Mouse (Mus musculus): ENCODE results near the gene Abcg1. TPM values are rescaled to one million over a fixed set of nuclear protein-coding genes. Genes with fewer than 3 reads are reported as not detected.

The Abcg1 gene
- 3.0 TPM for polyA plus RNA-seq (2015; fragmentation: Illumina TruSeq; extraction: RNeasy Lipid Tissue Mini Kit (QIAGEN cat#74804); ENCODE audit: insufficient read depth, low read depth, low replicate concordance)

DNA sequence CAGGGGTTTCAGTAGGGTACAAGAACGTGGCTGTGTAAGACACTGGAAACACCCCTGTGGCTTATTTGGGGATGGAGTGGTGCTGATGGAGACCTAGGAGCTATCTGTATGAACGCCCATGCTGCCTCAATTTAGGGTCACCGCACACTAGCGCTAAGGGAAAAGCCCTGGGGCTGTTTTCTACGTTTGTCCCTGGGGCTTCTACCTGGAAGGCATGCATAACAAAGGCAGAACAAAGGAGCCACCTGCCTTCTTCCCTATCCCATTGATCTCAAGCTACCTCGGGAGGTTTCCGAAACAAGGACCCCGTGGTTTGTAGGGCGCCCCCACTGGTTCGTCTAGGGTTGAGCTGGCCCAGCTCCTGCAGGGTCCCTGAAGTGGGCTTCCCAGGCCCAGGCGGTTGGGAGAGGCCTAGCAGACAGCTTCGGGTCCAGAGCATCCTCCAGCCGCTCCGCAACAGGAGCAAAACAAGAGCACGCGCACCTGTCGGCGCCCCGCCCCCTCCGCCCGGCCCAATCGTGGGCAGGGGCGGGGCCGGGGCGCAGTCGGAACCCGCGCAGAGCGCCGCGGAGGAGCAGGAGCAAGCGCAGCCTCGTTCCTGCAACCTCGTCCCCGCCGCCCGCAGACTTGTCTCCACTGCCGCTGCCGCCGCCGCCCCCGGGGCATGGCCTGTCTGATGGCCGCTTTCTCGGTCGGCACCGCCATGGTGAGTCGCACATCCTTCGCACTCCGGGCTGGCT lies at the start of gene Abcg1:
Gene Abcg1 (plus strand): TSS at position 525 of the 740 bp plus-strand sequence.

DNA sequence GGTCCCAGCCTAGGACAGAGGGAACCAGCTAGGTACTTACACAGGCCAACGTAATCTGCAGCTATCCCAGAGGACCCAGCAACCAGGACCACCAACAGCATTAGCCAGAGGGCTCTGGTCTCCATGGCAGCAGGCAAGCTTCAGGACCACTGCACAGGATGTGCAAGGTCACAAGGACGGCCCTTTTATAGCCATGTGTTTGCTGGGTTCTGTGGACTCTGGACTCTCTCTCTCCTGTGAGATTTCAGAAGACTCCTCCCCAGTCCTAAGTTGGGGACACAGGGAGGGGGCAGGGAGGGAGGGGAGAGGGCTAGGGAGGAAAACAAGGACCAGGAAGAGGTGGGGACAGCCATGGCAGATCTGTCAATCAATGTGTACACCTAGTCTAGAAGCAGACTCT lies 72.0 kb downstream of the Abcg1 start, which contains the start of gene Tff3:
Gene Tff3 (minus strand): TSS at position 195 of the 400 bp plus-strand sequence.

DNA sequence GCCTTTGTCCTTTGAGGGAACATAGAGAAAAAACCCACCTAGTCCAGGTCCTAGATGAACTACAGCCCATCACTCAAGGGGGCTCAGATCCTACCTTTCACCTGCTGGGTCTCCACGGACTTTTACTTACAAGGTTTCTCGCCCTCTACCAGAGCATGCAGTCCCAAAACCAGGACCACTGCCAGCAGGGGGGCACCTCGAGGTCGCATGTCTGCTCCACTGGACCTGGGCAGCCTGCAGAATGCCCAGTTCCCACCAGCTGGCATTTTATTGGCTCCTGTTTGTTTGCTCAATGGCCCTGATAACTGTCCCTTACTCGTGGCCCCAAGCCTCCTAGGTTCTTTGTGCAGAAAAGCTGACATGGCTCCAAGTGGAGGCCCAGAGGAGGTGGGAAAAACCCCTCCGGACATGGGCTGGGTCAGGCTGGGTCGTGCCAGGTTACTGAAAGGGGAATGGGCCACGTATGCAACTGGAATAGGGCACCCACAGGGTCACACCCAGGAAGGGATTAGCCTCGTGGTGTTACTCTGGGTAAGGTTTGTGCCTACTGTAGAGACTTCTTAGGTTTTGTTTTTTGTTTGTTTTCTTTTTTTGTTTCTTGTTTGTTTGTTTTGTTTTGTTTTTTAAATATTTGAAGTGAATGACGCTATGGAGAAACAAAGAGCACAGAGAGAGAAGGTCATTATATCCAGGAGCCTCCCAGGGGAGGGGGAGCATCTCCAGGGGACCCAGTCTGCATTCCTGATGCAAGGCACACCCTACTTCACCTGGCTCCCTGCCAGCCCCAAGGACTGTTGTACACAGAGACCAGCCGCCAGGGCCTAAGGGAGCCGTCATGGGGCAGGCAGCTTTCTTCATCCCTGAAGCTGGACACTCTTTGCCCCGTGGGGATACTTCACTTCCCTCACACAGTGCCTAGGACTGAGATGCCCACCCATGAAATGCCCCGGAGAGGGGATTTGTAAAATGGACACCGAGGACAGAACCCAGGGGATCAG lies 86.9 kb downstream of the Abcg1 start, which contains the start of gene Tff2:
Gene Tff2 (minus strand): TSS at position 243 of the 998 bp plus-strand sequence.

DNA sequence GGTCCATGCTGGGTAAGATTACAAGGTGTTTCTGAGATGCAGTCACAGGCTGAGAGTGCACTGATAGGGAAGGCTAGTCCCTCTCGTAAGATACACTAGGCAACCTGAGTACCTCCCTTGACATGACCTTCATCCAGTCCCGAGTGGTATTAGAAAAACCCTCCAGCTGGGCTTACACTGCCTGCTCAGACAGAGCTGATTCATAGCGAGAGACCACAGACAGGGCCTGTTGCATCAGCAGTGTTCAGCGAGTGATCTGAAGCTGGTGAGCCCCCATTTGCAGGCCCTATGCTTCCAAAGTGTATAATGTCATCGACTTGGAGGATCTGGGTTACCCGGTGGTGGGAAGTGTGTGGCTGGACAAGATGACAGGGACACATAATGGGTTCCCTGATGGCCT lies 107.7 kb downstream of the Abcg1 start, which contains the start of gene Tff1:
Gene Tff1 (minus strand): TSS at position 151 of the 400 bp plus-strand sequence.

Other genes starting within 250 kb of the Abcg1 start
- 13.5 TPM for gene Glp1r, start 155.9 kb upstream of the Abcg1 start, polyA plus RNA-seq (2015; fragmentation: Illumina TruSeq; extraction: RNeasy Lipid Tissue Mini Kit (QIAGEN cat#74804); ENCODE audit: insufficient read depth, low read depth, low replicate concordance)
- not detected for gene Umodl1, start 103.0 kb upstream of the Abcg1 start, polyA plus RNA-seq (2015; fragmentation: Illumina TruSeq; extraction: RNeasy Lipid Tissue Mini Kit (QIAGEN cat#74804); ENCODE audit: insufficient read depth, low read depth, low replicate concordance)
- gene Tff3, start 72.0 kb downstream of the Abcg1 start, polyA plus RNA-seq (2015; fragmentation: Illumina TruSeq; extraction: RNeasy Lipid Tissue Mini Kit (QIAGEN cat#74804); ENCODE audit: insufficient read depth, low read depth, low replicate concordance), result not detected
- gene Tff2, start 86.6 kb downstream of the Abcg1 start, polyA plus RNA-seq (2015; fragmentation: Illumina TruSeq; extraction: RNeasy Lipid Tissue Mini Kit (QIAGEN cat#74804); ENCODE audit: insufficient read depth, low read depth, low replicate concordance), result 3,679 TPM
- not detected for gene Tff1, start 107.6 kb downstream of the Abcg1 start, polyA plus RNA-seq (2015; fragmentation: Illumina TruSeq; extraction: RNeasy Lipid Tissue Mini Kit (QIAGEN cat#74804); ENCODE audit: insufficient read depth, low read depth, low replicate concordance)
- gene Tmprss3, start 141.3 kb downstream of the Abcg1 start, polyA plus RNA-seq (2015; fragmentation: Illumina TruSeq; extraction: RNeasy Lipid Tissue Mini Kit (QIAGEN cat#74804); ENCODE audit: insufficient read depth, low read depth, low replicate concordance), result not detected
- 0.31 TPM for gene Ubash3a, start 150.2 kb downstream of the Abcg1 start, polyA plus RNA-seq (2015; fragmentation: Illumina TruSeq; extraction: RNeasy Lipid Tissue Mini Kit (QIAGEN cat#74804); ENCODE audit: insufficient read depth, low read depth, low replicate concordance)
- gene Rsph1, start 219.7 kb downstream of the Abcg1 start, polyA plus RNA-seq (2015; fragmentation: Illumina TruSeq; extraction: RNeasy Lipid Tissue Mini Kit (QIAGEN cat#74804); ENCODE audit: insufficient read depth, low read depth, low replicate concordance), result 1.7 TPM
- 4.8 TPM for gene Slc37a1, start 229.1 kb downstream of the Abcg1 start, polyA plus RNA-seq (2015; fragmentation: Illumina TruSeq; extraction: RNeasy Lipid Tissue Mini Kit (QIAGEN cat#74804); ENCODE audit: insufficient read depth, low read depth, low replicate concordance)